ENCODE assay signal across 8 mouse cellular contexts in the genomic region with DNA sequence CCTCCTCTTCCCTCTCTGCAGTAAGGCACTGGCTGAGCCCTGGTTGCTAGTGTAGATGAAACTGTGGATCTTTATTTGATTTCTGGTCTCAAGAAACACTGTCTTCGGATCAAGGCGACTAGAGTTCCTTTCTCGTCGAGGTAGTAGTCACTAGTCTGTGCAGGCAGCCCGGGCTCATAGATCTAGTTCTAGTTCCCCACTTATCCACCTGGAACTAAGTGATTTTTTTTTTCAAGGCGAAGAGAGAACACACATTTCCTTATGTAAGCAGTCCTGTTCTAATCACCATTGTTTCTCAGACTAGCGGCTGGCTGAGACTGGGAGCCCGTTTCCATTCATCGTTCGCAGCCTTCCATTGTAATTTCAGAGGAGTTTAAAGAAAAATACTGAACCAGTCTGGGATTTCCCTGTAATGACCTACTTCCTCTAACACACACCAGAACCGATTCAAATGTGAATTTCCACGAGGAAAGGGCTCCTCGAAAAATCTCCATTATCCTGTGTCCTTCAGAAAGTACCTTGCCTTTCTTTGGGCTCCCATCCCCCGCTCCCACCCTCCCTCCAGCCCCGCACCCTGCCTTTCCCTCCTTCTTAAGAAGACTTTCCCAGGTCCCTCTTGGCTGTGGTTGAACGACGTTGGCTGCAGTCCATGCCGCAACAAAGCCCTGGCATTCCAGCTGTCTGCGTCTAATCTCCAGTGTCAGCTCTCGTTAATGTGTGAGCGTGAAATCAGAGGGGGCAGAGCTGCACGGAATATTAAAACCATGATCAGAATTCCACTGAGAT.
A peak's percentile ranks its signal among the peaks of the same experiment; 100 is the strongest.
DNase-seq lines count a peak whose midpoint lies in the region; ATAC-seq lines count a peak whose summit lies in the region.

No protein-coding gene starts in this region.

- H3K4me2 ChIP-seq in hindbrain, embryonic 16.5 days (ENCODE audit: low read length), result peak overlapping the region; percentile 72

- DNase-seq in Muller cell, postnatal 12 days (ENCODE audit: inconsistent ontology term), result peak; percentile 94
- peak; percentile 39 for DNase-seq in cerebellum, adult 9-11 months
- peak; percentile 74 to 77 for DNase-seq in frontal cortex, postnatal 10 days (ENCODE audit: low spot score in 2 of 2)
- peak; percentile 48 for DNase-seq in left cerebral cortex, adult 11 months (ENCODE audit: low spot score)
- peak; percentile 51 for DNase-seq in lung, postnatal 10 days
- peak; percentile 76 to 85 for DNase-seq in right cerebral cortex, adult 2 months (ENCODE audit: low spot score in 2 of 2)

- peaks cover 13% of the 10 kb centered on the region for H3K4me1 ChIP-seq in hindbrain, embryonic 16.5 days (ENCODE audit: control insufficient read depth, insufficient read depth, low read depth, low read length)

- no peaks in the 10 kb centered on the region for H3K27me3 ChIP-seq in hindbrain, embryonic 16.5 days (replicated peaks; ENCODE audit: control insufficient read depth, insufficient read depth, low read length)

- peak overlapping the region; percentile 97 for H3K27ac ChIP-seq in hindbrain, embryonic 16.5 days (ENCODE audit: low read depth, low read length)

- no peaks in the 10 kb centered on the region for H3K36me3 ChIP-seq in hindbrain, embryonic 16.5 days (ENCODE audit: control insufficient read depth, insufficient read depth, low read length)

- ATAC-seq in hindbrain, embryonic 16.5 days, result peak; percentile 92
- ATAC-seq in CD4-positive, CD25-positive, alpha-beta regulatory T cell, adult 4 months, result no peak

- no peaks in the 10 kb centered on the region for H3K9me3 ChIP-seq in hindbrain, embryonic 16.5 days (ENCODE audit: control insufficient read depth, low read length)

- peak overlapping the region; percentile 40 for H3K4me3 ChIP-seq in hindbrain, embryonic 16.5 days (ENCODE audit: low read length)

- under 1% methylated on average over 22 of the region's 22 CpGs for WGBS in hindbrain, embryonic 16.5 days

- H3K9ac ChIP-seq in hindbrain, embryonic 16.5 days (ENCODE audit: low read depth, low read length), result peak overlapping the region; percentile 66

Comparison
In these comparisons a context has a peak if more than half of its experiments do, and no peak if none do; other contexts are left out.
1. DNase-seq: peak in every context shown above with its lines; median percentile 94 in Muller cell, postnatal 12 days; 80 in right cerebral cortex, adult 2 months; 76 in frontal cortex, postnatal 10 days; 51 in lung, postnatal 10 days; 48 in left cerebral cortex, adult 11 months; 39 in cerebellum, adult 9-11 months.